Mouse (Mus musculus) lung, adult 2 months (tissue): ENCODE measurements at regions not wholly inside any gene's neighbourhood (a gene's known extent, or its start where the extent isn't known, plus 50 kb on each side); places are given as distances from the start of the nearest gene placed in this dataset.

Experiments used
- CTCF ChIP-seq: fragments of 200-500 bp; IDR thresholded peaks from 2 replicates; pipeline ENCODE4 v1.5.1; 2011; ENCODE audit warnings: mild to moderate bottlenecking, low read length, control low read depth; ENCODE audit not compliant: insufficient read depth
- POLR2A ChIP-seq: fragments of 200-500 bp; IDR thresholded peaks from 2 replicates; pipeline ENCODE4 v1.6.1; 2011; ENCODE audit warnings: low read depth, mild to moderate bottlenecking, control low read depth, low read length, borderline replicate concordance; ENCODE audit errors: extremely low read depth

DNA sequence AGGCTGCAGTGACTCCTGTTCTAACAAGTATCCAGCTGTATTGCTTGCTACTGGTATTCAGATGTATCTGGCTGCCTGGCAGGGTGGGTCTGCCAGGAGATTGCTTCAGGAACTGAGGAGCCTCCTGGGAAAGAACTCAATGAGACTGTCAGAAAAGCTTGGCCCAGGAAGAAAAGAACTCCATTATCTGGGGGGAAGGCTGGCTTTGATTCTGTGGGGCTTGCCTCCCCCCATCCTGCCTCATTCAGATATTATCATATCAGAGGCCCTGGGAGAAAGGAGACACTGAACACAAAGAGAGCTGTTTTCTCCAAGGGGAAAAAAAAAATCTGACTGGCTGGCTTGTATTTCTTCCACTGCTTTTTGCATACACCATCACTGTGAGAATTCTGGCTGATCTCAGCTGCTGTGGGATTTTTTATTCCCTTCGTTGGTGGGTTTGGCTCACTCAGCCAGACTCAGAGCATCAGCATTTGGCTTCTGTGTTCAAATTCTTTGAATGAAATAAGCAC is 552.0 kb upstream of the Tbl1xr1 start:
- no peak for TF ChIP-seq POLR2A
- no peak for TF ChIP-seq CTCF
